Mouse (Mus musculus) midbrain, embryonic 15.5 days (tissue): ENCODE measurements around the gene Olfr656. TPM values are rescaled to one million over a fixed set of nuclear protein-coding genes. Genes with fewer than 3 reads are reported as not detected.

ENCODE experiments used
- ATAC-seq: fragments of 200-750 bp; cut with Nextera tagmentation; replicated peaks from 2 replicates; pipeline ENCODE4 v1.8.0; 2017; ENCODE audit warnings: moderate TSS enrichment
- H3K27ac ChIP-seq: fragments of 300-500 bp; sonication (generic); 2 replicates; pipeline ENCODE4 v1.5.1; 2015; ENCODE audit warnings: mild to moderate bottlenecking, inconsistent platforms
- H3K27me3 ChIP-seq: fragments of 300-500 bp; sonication (generic); replicated peaks from 2 replicates; pipeline ENCODE4 v1.6.1; 2015; ENCODE audit warnings: inconsistent platforms
- H3K36me3 ChIP-seq: fragments of 300-500 bp; sonication (generic); replicated peaks from 2 replicates; pipeline ENCODE4 v1.6.1; 2015; ENCODE audit warnings: inconsistent platforms
- H3K4me1 ChIP-seq: fragments of 300-500 bp; sonication (generic); 2 replicates; pipeline ENCODE4 v1.6.1; 2015; ENCODE audit warnings: inconsistent platforms
- H3K4me2 ChIP-seq: fragments of 300-500 bp; sonication (generic); 2 replicates; pipeline ENCODE4 v1.6.1; 2015; ENCODE audit warnings: inconsistent platforms, mild to moderate bottlenecking, moderate library complexity
- H3K4me3 ChIP-seq: fragments of 300-500 bp; sonication (generic); 2 replicates; pipeline ENCODE4 v1.5.1; 2015; ENCODE audit warnings: mild to moderate bottlenecking, inconsistent platforms
- H3K9ac ChIP-seq: fragments of 300-500 bp; sonication (generic); 2 replicates; pipeline ENCODE4 v1.6.1; 2015; ENCODE audit warnings: mild to moderate bottlenecking, inconsistent platforms
- H3K9me3 ChIP-seq: fragments of 300-500 bp; sonication (generic); 2 replicates; pipeline ENCODE4 v1.6.1; 2016; ENCODE audit warnings: inconsistent platforms
- WGBS: fragments of 180-500 bp; shearing (Covaris S2); methylation state at CpG from one replicate; pipeline ENCODE4 v1.1.7; 2015; ENCODE audit warnings: mixed read lengths; 5-methylcytosine and 5-hydroxymethylcytosine counted together
- polyA plus RNA-seq: library from polyadenylated mRNA; unstranded; fragments of >200 nt; fragmentation: Nextera tagmentation; extraction: Ambion mirVana; gene quantifications from 2 replicates; pipeline ENCODE4 v1.2.1, GENCODE M21; 2015

Olfr656 gene
- polyA plus RNA-seq: not detected in 2 replicates

- ATAC-seq: no peak
- Histone ChIP-seq H3K4me1 (no peaks in the 10 kb centered on the region), H3K27ac (no peak within 1 kb of the TSS), H3K9ac (no peak within 1 kb of the TSS), H3K36me3 (no peaks in the 10 kb centered on the region), H3K27me3 (no peaks in the 10 kb centered on the region), H3K4me2 (no peak within 1 kb of the TSS), H3K4me3 (no peak within 1 kb of the TSS), H3K9me3 (no peaks in the 10 kb centered on the region)
- 68% methylated on average over 4 of the region's 4 CpGs for WGBS
These were observed at the start of gene Olfr656 for GRCm38 (mm10) chr7:104613655-104614054. Gene Olfr656, plus strand, starts transcription at chr7:104613955.

- H3K27me3 ChIP-seq: no peaks in the 10 kb centered on the region
- no peak within 1 kb of the TSS for H3K27ac ChIP-seq
- H3K9me3 ChIP-seq: no peaks in the 10 kb centered on the region
- H3K4me1 ChIP-seq: no peaks in the 10 kb centered on the region
- no peaks in the 10 kb centered on the region for H3K36me3 ChIP-seq
- WGBS: 76% methylated on average over 2 of the region's 2 CpGs
- H3K4me3 ChIP-seq: no peak within 1 kb of the TSS
- no peak within 1 kb of the TSS for H3K4me2 ChIP-seq
- H3K9ac ChIP-seq: no peak within 1 kb of the TSS
- ATAC-seq: no peak
These were observed 36.7 kb upstream of the Olfr656 start, which contains the start of gene Olfr653 for GRCm38 (mm10) chr7:104577014-104577413. Gene Olfr653, plus strand, starts transcription at chr7:104577314.

- 98% methylated on average over 4 of the region's 4 CpGs for WGBS
- Histone ChIP-seq H3K9ac (no peak overlapping the region), H3K4me1 (no peaks in the 10 kb centered on the region), H3K27me3 (no peaks in the 10 kb centered on the region), H3K27ac (no peak overlapping the region), H3K4me2 (no peak overlapping the region), H3K36me3 (no peaks in the 10 kb centered on the region), H3K9me3 (no peaks in the 10 kb centered on the region), H3K4me3 (no peak overlapping the region)
- ATAC-seq: no peak
These were observed 32.9 kb upstream of the Olfr656 start for GRCm38 (mm10) chr7:104580846-104581245.

- H3K4me1 ChIP-seq: no peaks in the 10 kb centered on the region
- H3K27ac ChIP-seq: no peak overlapping the region
- no peaks in the 10 kb centered on the region for H3K27me3 ChIP-seq
- 89% methylated on average over 4 of the region's 4 CpGs for WGBS
- no peak overlapping the region for H3K9ac ChIP-seq
- no peaks in the 10 kb centered on the region for H3K9me3 ChIP-seq
- no peaks in the 10 kb centered on the region for H3K36me3 ChIP-seq
- H3K4me2 ChIP-seq: no peak overlapping the region
- no peak overlapping the region for H3K4me3 ChIP-seq
- no peak for ATAC-seq
These were observed 32.3 kb upstream of the Olfr656 start for GRCm38 (mm10) chr7:104581429-104581828.

GRCm38 (mm10) chr7:104586725-104587124 is 27.0 kb upstream of the Olfr656 start, which contains the start of gene Olfr654:
Gene Olfr654, plus strand, starts transcription at chr7:104587025.
- H3K27me3 ChIP-seq: no peaks in the 10 kb centered on the region
- 88% methylated on average over 4 of the region's 4 CpGs for WGBS
- H3K4me1 ChIP-seq: no peaks in the 10 kb centered on the region
- no peaks in the 10 kb centered on the region for H3K36me3 ChIP-seq
- H3K4me3 ChIP-seq: no peak within 1 kb of the TSS
- H3K4me2 ChIP-seq: no peak within 1 kb of the TSS
- no peak for ATAC-seq
- H3K27ac ChIP-seq: no peak within 1 kb of the TSS
- no peaks in the 10 kb centered on the region for H3K9me3 ChIP-seq
- no peak within 1 kb of the TSS for H3K9ac ChIP-seq

- H3K4me3 ChIP-seq: no peak overlapping the region
- WGBS: 82% methylated on average over 5 of the region's 5 CpGs
- no peaks in the 10 kb centered on the region for H3K36me3 ChIP-seq
- no peak overlapping the region for H3K9ac ChIP-seq
- no peak overlapping the region for H3K27ac ChIP-seq
- no peak for ATAC-seq
- no peaks in the 10 kb centered on the region for H3K27me3 ChIP-seq
- H3K9me3 ChIP-seq: no peaks in the 10 kb centered on the region
- no peak overlapping the region for H3K4me2 ChIP-seq
- H3K4me1 ChIP-seq: no peaks in the 10 kb centered on the region
These were observed 25.5 kb upstream of the Olfr656 start for GRCm38 (mm10) chr7:104588274-104588673.

- no peaks in the 10 kb centered on the region for H3K36me3 ChIP-seq
- no peak within 1 kb of the TSS for H3K27ac ChIP-seq
- H3K9ac ChIP-seq: no peak within 1 kb of the TSS
- H3K4me2 ChIP-seq: no peak within 1 kb of the TSS
- H3K4me3 ChIP-seq: no peak within 1 kb of the TSS
- H3K9me3 ChIP-seq: no peaks in the 10 kb centered on the region
- 87% methylated on average over 2 of the region's 2 CpGs for WGBS
- H3K27me3 ChIP-seq: no peaks in the 10 kb centered on the region
- no peaks in the 10 kb centered on the region for H3K4me1 ChIP-seq
- no peak for ATAC-seq
These were observed 12.1 kb upstream of the Olfr656 start, which contains the start of gene Olfr655 for GRCm38 (mm10) chr7:104601679-104602078. Gene Olfr655, minus strand, starts transcription at chr7:104601779.

- no peaks in the 10 kb centered on the region for H3K36me3 ChIP-seq
- WGBS: 7% methylated on average over 3 of the region's 3 CpGs
- ATAC-seq: no peak
These were observed 10.6 kb upstream of the Olfr656 start for GRCm38 (mm10) chr7:104603173-104603572.

GRCm38 (mm10) chr7:104604727-104605126 is 9.0 kb upstream of the Olfr656 start:
- Histone ChIP-seq H3K27ac (no peak overlapping the region), H3K9me3 (no peaks in the 10 kb centered on the region), H3K27me3 (no peaks in the 10 kb centered on the region), H3K4me3 (no peak overlapping the region), H3K36me3 (no peaks in the 10 kb centered on the region), H3K4me2 (no peak overlapping the region), H3K4me1 (no peaks in the 10 kb centered on the region), H3K9ac (no peak overlapping the region)
- no peak for ATAC-seq

More at GRCm38 (mm10) chr7:104603173-104603572, 10.6 kb upstream of the Olfr656 start:
- Histone ChIP-seq H3K27me3 (no peaks in the 10 kb centered on the region), H3K4me3 (no peak overlapping the region), H3K9ac (no peak overlapping the region), H3K4me2 (no peak overlapping the region), H3K9me3 (no peaks in the 10 kb centered on the region), H3K27ac (no peak overlapping the region), H3K4me1 (no peaks in the 10 kb centered on the region)

GRCm38 (mm10) chr7:104624494-104624893 is 10.7 kb downstream of the Olfr656 start, which contains the start of gene Olfr657:
Gene Olfr657, plus strand, starts transcription at chr7:104624794.
- no peak for ATAC-seq
- Histone ChIP-seq H3K36me3 (no peaks in the 10 kb centered on the region), H3K27me3 (no peaks in the 10 kb centered on the region), H3K4me2 (no peak within 1 kb of the TSS), H3K27ac (no peak within 1 kb of the TSS), H3K9me3 (no peaks in the 10 kb centered on the region), H3K9ac (no peak within 1 kb of the TSS), H3K4me3 (no peak within 1 kb of the TSS), H3K4me1 (no peaks in the 10 kb centered on the region)

- Histone ChIP-seq H3K4me1 (no peaks in the 10 kb centered on the region), H3K9ac (no peak within 1 kb of the TSS), H3K4me3 (peak within 1 kb of the TSS; percentile 36), H3K27ac (no peak within 1 kb of the TSS), H3K4me2 (peak within 1 kb of the TSS; percentile 54), H3K27me3 (no peaks in the 10 kb centered on the region), H3K9me3 (no peaks in the 10 kb centered on the region), H3K36me3 (no peaks in the 10 kb centered on the region)
- WGBS: 27% methylated on average over 22 of the region's 22 CpGs
- ATAC-seq: peak; percentile 95
These were observed 33.2 kb downstream of the Olfr656 start, which contains the start of gene Olfr658 for GRCm38 (mm10) chr7:104646841-104647482. Gene Olfr658, minus strand, starts transcription at chr7:104647305.

GRCm38 (mm10) chr7:104666453-104666852 is 52.7 kb downstream of the Olfr656 start, which contains the start of gene Olfr659:
Gene Olfr659, plus strand, starts transcription at chr7:104666753.
- Histone ChIP-seq H3K4me1 (no peaks in the 10 kb centered on the region), H3K4me2 (no peak within 1 kb of the TSS), H3K27ac (no peak within 1 kb of the TSS), H3K4me3 (no peak within 1 kb of the TSS), H3K9me3 (no peaks in the 10 kb centered on the region), H3K27me3 (no peaks in the 10 kb centered on the region), H3K36me3 (no peaks in the 10 kb centered on the region), H3K9ac (no peak within 1 kb of the TSS)
- ATAC-seq: no peak
- 89% methylated on average over 3 of the region's 3 CpGs for WGBS
